Mouse (Mus musculus) Patski (cell line): Measurements from ENCODE around the gene Cyb5r2. TPM values are rescaled to one million over a fixed set of nuclear protein-coding genes. Genes with fewer than 3 reads are reported as not detected.
A peak's percentile ranks its signal among the peaks of the same experiment; 100 is the strongest.

Source experiments
- ATAC-seq: fragments of 100-300 bp; one replicate; pipeline ENCODE4 v1.8.0; 2021
- CTCF ChIA-PET: fragments of 350-600 bp; sonication (Branson Sonifier 250); formaldehyde crosslinking; loops from one replicate; lab custom pipeline; 2022; ENCODE audit warnings: inconsistent platforms; lab: Charles Lee
- POLR2A ChIA-PET: fragments of 350-600 bp; sonication (Branson Sonifier 250); formaldehyde crosslinking; loops from one replicate; lab custom pipeline; 2022; ENCODE audit warnings: antibody characterized with exemption, inconsistent platforms; lab: Charles Lee
- DNase-seq: peaks from one replicate; pipeline ENCODE4 v3.0.0-alpha.2; 2011; ENCODE audit warnings: low read depth, low spot score
- H3K27me3 ChIP-seq: fragments of 371-371 bp; one replicate; pipeline ENCODE4 v1.5.1; 2021
- CTCF ChIP-seq: fragments of 100-300 bp; IDR thresholded peaks from one replicate; pipeline ENCODE4 v1.5.1; 2021
- in situ Hi-C: fragments of 300-500 bp; cut with MboI; formaldehyde crosslinking; loops from 3 replicates; pipeline ENCODE4 v1.11.1; 2018; ENCODE audit warnings: low pct_unique_long_range_greater_than_20kb, mixed read lengths
- polyA plus RNA-seq: library from polyadenylated mRNA; unstranded; gene quantifications from one replicate; pipeline ENCODE4 v1.2.3, GENCODE M21; 2021

The Cyb5r2 gene
- polyA plus RNA-seq, 1 experiment from 2014 or later = not detected

DNA sequence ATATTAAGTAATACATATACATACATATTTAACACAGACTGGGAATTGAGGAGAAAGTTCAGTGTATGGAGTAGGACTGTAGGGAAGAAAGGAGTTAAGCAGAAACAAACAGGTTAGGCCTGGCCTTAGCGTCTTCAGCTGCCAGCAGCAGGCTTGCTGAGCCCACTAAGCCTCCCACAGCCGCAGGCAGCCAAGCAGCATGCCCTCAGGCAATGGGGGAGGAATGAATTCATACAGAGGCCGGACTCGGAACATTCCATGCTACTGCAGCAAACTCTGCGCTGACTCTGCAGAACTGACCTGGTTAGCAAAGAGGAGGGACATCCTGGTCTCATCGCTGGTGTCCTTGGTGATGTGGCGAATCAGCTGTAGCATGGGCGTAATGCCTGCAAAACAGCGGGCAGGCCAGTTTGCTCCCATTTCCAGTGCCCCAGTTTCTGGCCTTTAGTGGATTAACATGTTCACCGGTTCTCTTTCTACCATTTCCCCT, 5.8 kb downstream of the Cyb5r2 start:
- no peaks in the 10 kb centered on the region for H3K27me3 ChIP-seq
- in situ Hi-C loops = no loop called here
- CTCF ChIA-PET = no interaction called here
- ATAC-seq (peak; percentile 28), DNase-seq (no peak)
- TF ChIP-seq CTCF = no peak
- POLR2A ChIA-PET = no interaction called here

DNA sequence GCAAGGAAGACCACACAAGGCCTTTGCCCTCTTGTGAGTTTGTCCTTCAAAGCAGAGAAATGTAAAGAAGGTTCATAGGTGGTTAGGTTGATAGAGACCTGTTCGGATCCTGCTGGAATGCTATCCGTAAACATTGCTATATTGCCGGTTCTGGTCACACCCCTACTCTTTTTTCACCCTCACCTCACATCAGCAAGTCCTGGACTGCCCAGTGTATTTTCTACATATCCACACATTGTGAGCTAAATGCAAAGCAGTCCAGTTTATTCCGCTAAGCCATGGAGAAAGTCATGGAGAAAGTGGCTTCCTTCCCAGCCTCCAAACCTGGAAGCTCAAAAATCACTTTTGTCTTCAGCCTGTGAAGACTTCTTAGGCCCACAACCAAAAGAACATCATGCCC, 8.1 kb downstream of the Cyb5r2 start:
- no peaks in the 10 kb centered on the region for H3K27me3 ChIP-seq
- TF ChIP-seq CTCF = no peak
- ATAC-seq (no peak), DNase-seq (no peak)
- ChIA-PET POLR2A (no interaction called here), CTCF (interaction anchor here (0.7 to 3.7 kb wide), 11 partner anchors 9 to 224 kb away, joined by 3 to 26 read pairs (median 5); partner anchors contain the start of gene Cyb5r2)
- in situ Hi-C loops = no loop called here

DNA sequence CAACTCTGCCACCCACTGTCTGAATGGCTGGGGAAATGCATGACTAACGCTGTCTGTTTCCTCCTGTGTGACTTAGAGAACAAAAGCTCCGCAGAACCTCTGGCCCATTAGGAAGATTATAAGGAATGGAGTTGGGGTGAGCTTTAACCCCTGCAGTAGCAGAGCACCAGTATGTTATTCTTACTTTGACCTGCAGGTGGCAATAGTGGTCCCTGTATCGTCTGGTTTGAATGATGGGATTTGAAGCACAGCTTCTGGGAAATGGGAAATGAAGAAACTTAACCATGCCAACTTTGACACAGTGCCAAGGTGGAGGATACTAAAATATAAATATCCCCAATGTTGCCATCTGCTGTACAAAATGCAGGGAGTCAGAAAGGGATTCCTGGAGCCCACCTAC, 8.6 kb downstream of the Cyb5r2 start:
- ATAC-seq (no peak), DNase-seq (no peak)
- in situ Hi-C loops = no loop called here
- peak; percentile 66 for TF ChIP-seq CTCF
- CTCF ChIA-PET = interaction anchor here (0.7 to 3.7 kb wide), 13 partner anchors 9 to 533 kb away, joined by 3 to 26 read pairs (median 4); partner anchors contain the start of gene Cyb5r2
- POLR2A ChIA-PET = no interaction called here
- no peaks in the 10 kb centered on the region for H3K27me3 ChIP-seq

DNA sequence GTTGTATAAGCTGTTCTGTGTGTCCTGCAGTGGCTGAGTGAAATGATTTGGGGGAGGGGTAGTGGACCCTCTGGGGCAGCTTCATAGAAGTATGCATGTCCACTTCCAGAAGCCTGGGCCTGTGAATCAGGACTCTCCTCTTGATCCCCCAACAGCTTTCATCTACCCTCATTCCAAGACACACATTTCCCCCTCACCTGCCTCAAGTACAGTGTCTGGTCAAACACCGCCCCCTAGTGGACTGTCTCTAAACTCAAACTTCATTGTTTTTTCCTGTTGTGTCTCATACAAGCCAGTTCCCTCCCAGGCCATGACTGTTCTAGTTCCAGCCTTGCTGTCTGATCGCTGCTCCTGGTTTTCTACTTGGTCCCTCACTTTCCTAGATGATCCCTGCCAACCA, 9.9 kb downstream of the Cyb5r2 start:
- no peak for ATAC-seq
- POLR2A ChIA-PET = no interaction called here
- TF ChIP-seq CTCF = peak; percentile 64
- no peak for DNase-seq
- CTCF ChIA-PET = interaction anchor here (0.7 to 3.7 kb wide), 6 partner anchors 10 to 88 kb away, joined by 3 to 26 read pairs (median 5); no protein-coding TSS in a partner anchor
- no peaks in the 10 kb centered on the region for H3K27me3 ChIP-seq
- in situ Hi-C loops = no loop called here

DNA sequence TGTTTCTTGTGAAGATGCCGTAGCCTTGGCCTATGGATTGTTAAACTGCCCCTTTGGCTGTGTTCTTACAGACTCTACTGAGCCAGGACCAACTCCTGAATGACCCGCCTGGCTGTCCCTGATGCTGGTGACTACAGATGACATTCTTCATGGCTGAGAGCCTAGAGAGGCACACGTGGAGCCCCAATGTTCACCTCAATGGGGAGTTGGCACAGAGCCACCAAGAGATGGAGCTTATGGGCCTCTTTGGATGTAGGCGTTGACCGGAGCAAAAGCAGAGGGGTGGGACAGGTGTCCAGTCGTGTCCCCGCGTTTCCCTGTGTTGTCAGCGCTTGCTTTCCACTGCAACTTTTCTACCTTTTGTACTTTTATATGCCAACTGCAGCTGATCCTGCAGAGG, 10.4 kb downstream of the Cyb5r2 start:
- POLR2A ChIA-PET = no interaction called here
- no peaks in the 10 kb centered on the region for H3K27me3 ChIP-seq
- in situ Hi-C loops = no loop called here
- CTCF ChIA-PET = interaction anchor here (0.7 to 3.7 kb wide), 6 partner anchors 9 to 87 kb away, joined by 3 to 26 read pairs (median 5); no protein-coding TSS in a partner anchor
- TF ChIP-seq CTCF = no peak
- ATAC-seq = no peak
- no peak for DNase-seq

DNA sequence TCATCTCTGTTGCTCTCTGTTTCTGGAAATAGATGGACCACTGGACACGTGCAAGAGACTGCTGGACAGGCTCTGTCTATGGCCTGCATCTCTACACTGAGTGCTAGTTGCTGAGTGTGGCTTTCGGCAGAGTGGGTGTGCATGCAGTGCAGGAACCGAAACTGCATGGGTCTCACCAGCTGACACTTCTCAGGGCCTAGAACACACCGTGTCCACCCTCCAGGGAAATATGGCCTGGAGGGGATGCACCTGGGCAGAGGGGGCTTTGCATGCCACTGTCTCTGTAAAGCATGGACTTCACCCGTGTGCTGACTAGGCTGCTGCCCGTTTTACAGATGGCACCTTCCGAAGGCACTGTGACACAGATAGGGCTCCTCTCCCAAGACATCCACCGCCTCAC, 11.8 kb downstream of the Cyb5r2 start:
- no peak for DNase-seq
- no peaks in the 10 kb centered on the region for H3K27me3 ChIP-seq
- POLR2A ChIA-PET = no interaction called here
- in situ Hi-C loops = no loop called here
- no peak for ATAC-seq
- no peak for TF ChIP-seq CTCF
- CTCF ChIA-PET = interaction anchor here (1.1 to 1.4 kb wide), 2 partner anchors 10 to 14 kb away, joined by 3 to 4 read pairs; no protein-coding TSS in a partner anchor

DNA sequence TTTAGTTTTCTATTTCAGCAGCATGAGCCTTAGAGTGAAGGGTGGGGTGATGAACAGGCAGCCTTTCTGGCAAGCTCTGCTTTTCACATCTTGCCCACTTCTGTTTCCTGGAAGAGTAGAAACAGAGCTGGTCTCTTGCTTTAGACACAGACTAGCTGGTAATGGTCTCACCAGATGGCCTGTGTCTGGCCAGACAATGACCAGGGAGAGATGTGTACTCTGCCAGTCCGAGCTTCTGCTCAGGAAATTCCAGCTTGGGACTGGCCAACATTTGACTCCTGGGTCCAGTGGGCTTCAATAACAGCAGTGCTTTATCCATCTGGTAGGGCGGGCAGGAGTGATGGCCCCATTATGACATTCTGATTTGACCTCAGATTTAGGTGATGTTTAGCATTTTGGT, 12.7 kb downstream of the Cyb5r2 start:
- TF ChIP-seq CTCF = no peak
- POLR2A ChIA-PET = no interaction called here
- CTCF ChIA-PET = interaction anchor here (1.4 kb wide), 1 partner anchor 9 kb away, joined by 4 read pairs; no protein-coding TSS in a partner anchor
- H3K27me3 ChIP-seq = no peaks in the 10 kb centered on the region
- ATAC-seq (no peak), DNase-seq (no peak)
- in situ Hi-C loops = no loop called here

DNA sequence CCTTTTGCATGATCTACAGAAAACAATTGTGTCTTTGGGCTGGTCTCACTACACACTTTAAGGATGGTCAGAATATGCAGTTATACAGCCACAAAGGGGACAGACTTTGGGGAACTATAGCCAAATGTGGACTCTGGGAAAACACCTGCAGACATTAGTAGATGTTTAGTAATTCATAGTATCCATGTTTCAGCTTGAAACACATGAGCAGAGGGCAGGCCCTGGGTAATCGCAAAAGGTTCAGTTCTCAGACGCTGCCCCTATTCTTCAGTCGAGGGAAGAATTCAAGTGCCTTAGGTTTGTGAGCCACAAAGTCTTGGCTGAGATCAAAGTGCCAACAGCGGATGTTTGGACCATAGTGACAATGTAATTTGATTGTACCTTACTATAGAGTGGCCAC, 13.4 kb downstream of the Cyb5r2 start:
- CTCF ChIA-PET = interaction anchor here (1.2 to 1.4 kb wide), 2 partner anchors 8 to 45 kb away, joined by 3 to 4 read pairs; no protein-coding TSS in a partner anchor

DNA sequence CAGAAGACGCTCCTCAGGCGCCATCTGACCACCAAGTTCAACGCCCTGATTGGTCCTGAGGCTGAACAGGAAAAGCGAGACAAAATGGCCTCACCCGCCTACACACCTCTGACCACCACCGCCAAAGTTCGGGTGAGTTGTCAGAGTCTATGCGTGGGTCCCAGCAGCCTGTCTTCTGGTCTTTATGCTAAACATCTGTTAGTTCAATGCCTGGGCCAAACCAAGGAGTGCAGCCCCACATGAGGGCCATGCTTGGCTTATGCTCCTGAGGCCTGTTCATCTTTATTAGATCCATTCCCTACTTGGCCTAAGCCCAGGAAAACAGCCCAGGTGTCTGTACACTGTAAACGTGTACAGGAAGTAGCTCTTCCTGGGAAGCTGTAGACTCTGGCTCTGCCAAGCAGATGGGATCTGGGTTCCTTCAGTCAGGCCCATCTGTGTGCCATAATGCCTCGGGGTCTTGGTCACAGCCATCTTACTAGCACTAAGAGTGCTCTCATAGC, 14.8 kb downstream of the Cyb5r2 start:
- ChIA-PET CTCF (no interaction called here), POLR2A (no interaction called here)
- no peak for TF ChIP-seq CTCF
- in situ Hi-C loops = no loop called here
- ATAC-seq (no peak), DNase-seq (no peak)
- no peaks in the 10 kb centered on the region for H3K27me3 ChIP-seq

More for the DNA sequence above, 13.4 kb downstream of the Cyb5r2 start:
- ATAC-seq (no peak), DNase-seq (no peak)
- POLR2A ChIA-PET = no interaction called here
- no peak for TF ChIP-seq CTCF
- H3K27me3 ChIP-seq = no peaks in the 10 kb centered on the region
- in situ Hi-C loops = no loop called here

DNA sequence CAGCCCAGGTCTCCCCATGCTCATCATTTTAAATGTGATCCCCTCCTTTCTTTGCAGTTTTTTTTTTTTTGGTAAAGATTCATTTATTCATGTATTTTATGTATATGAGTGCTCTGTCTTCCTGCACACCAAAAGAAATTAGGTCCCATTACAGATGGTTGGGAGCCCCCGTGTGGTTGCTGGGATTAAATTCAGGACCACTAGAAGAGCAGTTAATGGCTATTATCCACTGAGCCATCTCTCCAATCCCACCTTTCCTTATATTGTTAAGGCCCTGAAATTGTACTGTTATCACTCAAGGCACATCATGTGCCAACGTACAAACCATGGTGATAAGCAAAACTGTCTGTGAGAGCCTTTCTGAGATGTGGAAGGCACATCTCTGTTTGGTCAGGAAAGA, 19.1 kb downstream of the Cyb5r2 start:
- CTCF ChIA-PET = interaction anchor here (1.1 to 3.4 kb wide), 3 partner anchors 10 to 77 kb away, joined by 3 to 15 read pairs (median 6); no protein-coding TSS in a partner anchor
- in situ Hi-C loops = loop anchor here (5.0 kb wide), 1 partner anchor 76 kb away; no protein-coding TSS in a partner anchor
- ATAC-seq (no peak), DNase-seq (no peak)
- no peaks in the 10 kb centered on the region for H3K27me3 ChIP-seq
- TF ChIP-seq CTCF = peak; percentile 50
- POLR2A ChIA-PET = no interaction called here

DNA sequence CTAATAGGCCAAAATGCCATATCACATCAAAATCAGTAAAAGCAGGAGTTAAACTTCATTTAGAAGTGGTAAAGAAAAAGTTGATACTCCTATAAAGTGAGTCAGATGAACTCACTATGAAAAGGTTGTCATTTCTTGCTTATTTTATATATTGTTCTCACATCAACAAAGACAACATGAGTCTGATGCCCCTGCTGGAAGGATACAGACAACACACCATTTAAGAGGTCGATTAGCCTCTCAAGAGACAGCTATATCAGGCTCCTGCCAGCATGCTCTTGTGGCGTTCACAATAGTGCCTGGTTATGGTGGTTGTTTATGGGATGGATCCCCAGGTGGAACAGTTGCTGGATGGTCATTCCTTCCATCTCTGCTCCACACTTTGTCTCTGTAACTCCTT, 24.7 kb downstream of the Cyb5r2 start:
- DNase-seq (no peak), ATAC-seq (no peak)
- in situ Hi-C loops = no loop called here
- POLR2A ChIA-PET = no interaction called here
- CTCF ChIA-PET = interaction anchor here (1.5 kb wide), 1 partner anchor 16 kb away, joined by 3 read pairs; no protein-coding TSS in a partner anchor
- TF ChIP-seq CTCF = no peak
- no peaks in the 10 kb centered on the region for H3K27me3 ChIP-seq
